Mouse (Mus musculus) G1E (cell line): ENCODE measurements around the gene Msx2.

ENCODE experiments used
- CTCF ChIP-seq: IDR thresholded peaks from 2 replicates; pipeline ENCODE4 v1.5.1; 2012; ENCODE audit warnings: low read depth, low read length, inconsistent platforms, mixed read lengths
- GATA1 ChIP-seq: IDR thresholded peaks from 2 replicates; pipeline ENCODE4 v1.6.1; 2012; ENCODE audit warnings: borderline replicate concordance, low read length, inconsistent platforms, mixed read lengths

- TF ChIP-seq GATA1, result no peak
- TF ChIP-seq CTCF, result no peak
Measured at GRCm38 (mm10) chr13:53501057-53501456, 28.2 kb upstream of the Msx2 start.
